Mouse (Mus musculus) hindbrain, postnatal 0 days (tissue): Measurements from ENCODE around the gene Ubash3b. TPM values are rescaled to one million over a fixed set of nuclear protein-coding genes. Genes with fewer than 3 reads are reported as not detected.
A peak's percentile ranks its signal among the peaks of the same experiment; 100 is the strongest.

Experiments
- ATAC-seq: fragments of 200-750 bp; cut with Nextera tagmentation; 2 replicates; pipeline ENCODE4 v1.8.0; 2017; ENCODE audit warnings: mild to moderate bottlenecking, moderate TSS enrichment, moderate library complexity
- DNase-seq: peaks from one replicate; pipeline ENCODE4 v3.0.0-alpha.2; 2015; ENCODE audit warnings: low spot score
- H3K27ac ChIP-seq: fragments of 300-500 bp; sonication (generic); 2 replicates; pipeline ENCODE4 v1.5.1; 2014; ENCODE audit warnings: mild to moderate bottlenecking
- H3K27me3 ChIP-seq: fragments of 300-500 bp; sonication (generic); 2 replicates; pipeline ENCODE4 v1.6.1; 2014; ENCODE audit warnings: low read length, mixed read lengths; ENCODE audit not compliant: insufficient read depth
- H3K36me3 ChIP-seq: fragments of 300-500 bp; sonication (generic); 2 replicates; pipeline ENCODE4 v1.6.1; 2014; ENCODE audit warnings: low read length, mixed read lengths; ENCODE audit not compliant: insufficient read depth
- H3K4me1 ChIP-seq: fragments of 300-500 bp; sonication (generic); 2 replicates; pipeline ENCODE4 v1.6.1; 2014; ENCODE audit warnings: antibody characterized with exemption, low read length, mixed read lengths; ENCODE audit not compliant: insufficient read depth
- H3K4me2 ChIP-seq: fragments of 300-500 bp; sonication (generic); 2 replicates; pipeline ENCODE4 v1.6.1; 2014; ENCODE audit warnings: low read depth, mild to moderate bottlenecking, low read length, moderate library complexity, mixed read lengths
- H3K4me3 ChIP-seq: fragments of 300-500 bp; sonication (generic); 2 replicates; pipeline ENCODE4 v1.5.1; 2014; ENCODE audit warnings: low read length
- H3K9ac ChIP-seq: fragments of 300-500 bp; sonication (generic); replicated peaks from 2 replicates; pipeline ENCODE4 v1.6.1; 2014; ENCODE audit warnings: mild to moderate bottlenecking, low read length, moderate library complexity, mixed read lengths
- H3K9me3 ChIP-seq: fragments of 300-500 bp; sonication (generic); 2 replicates; pipeline ENCODE4 v1.6.1; 2016; ENCODE audit warnings: low read length, mixed read lengths
- CTCF ChIP-seq: IDR thresholded peaks from 2 replicates; pipeline ENCODE4 v1.5.1; 2016; ENCODE audit warnings: antibody characterized with exemption, control low read depth, low read depth
- WGBS: fragments of 180-500 bp; shearing (Covaris S2); extraction: QIAGEN DNeasy Blood & Tissue Kit; methylation state at CpG from one replicate; pipeline ENCODE4 v1.1.7; 2014; 5-methylcytosine and 5-hydroxymethylcytosine counted together
- polyA plus RNA-seq: library from polyadenylated mRNA; unstranded; fragments of >200 nt; fragmentation: Nextera tagmentation; extraction: Ambion mirVana; gene quantifications from 2 replicates; pipeline ENCODE4 v1.2.1, GENCODE M21; 2015
- total RNA-seq: library from RNA; depleted of rRNA; stranded (reverse); fragments of >200 nt; gene quantifications from 2 replicates; pipeline ENCODE4 v1.2.3, GENCODE M21; 2014

Ubash3b gene
- total and polyA plus RNA-seq, 2 experiments from 2014 or later = 28.6 to 41.3 TPM

- no peaks in the 10 kb centered on the region for H3K36me3 ChIP-seq
- DNase-seq (peak; percentile 89), ATAC-seq (peak; percentile 89)
- H3K4me2 ChIP-seq = no peak overlapping the region
- H3K4me3 ChIP-seq = no peak overlapping the region
- no peak overlapping the region for H3K27ac ChIP-seq
- no peaks in the 10 kb centered on the region for H3K9me3 ChIP-seq
- peak; percentile 95 for TF ChIP-seq CTCF
- 0 out of 2 replicates have a peak overlapping the region, but pooled peaks have one; percentile 13 for H3K9ac ChIP-seq
- no peaks in the 10 kb centered on the region for H3K27me3 ChIP-seq
- H3K4me1 ChIP-seq = no peaks in the 10 kb centered on the region
Measured at GRCm38 (mm10) chr9:41182550-41182949, 21.1 kb upstream of the Ubash3b start.

GRCm38 (mm10) chr9:41181803-41182202, 20.3 kb upstream of the Ubash3b start:
- Histone ChIP-seq H3K4me1 (no peaks in the 10 kb centered on the region), H3K4me2 (no peak overlapping the region), H3K27me3 (no peaks in the 10 kb centered on the region), H3K4me3 (no peak overlapping the region), H3K9ac (no peak overlapping the region), H3K9me3 (no peaks in the 10 kb centered on the region), H3K36me3 (no peaks in the 10 kb centered on the region), H3K27ac (no peak overlapping the region)
- no peak for DNase-seq
- 68% methylated on average over 8 of the region's 8 CpGs for WGBS
- no peak for ATAC-seq
- no peak for TF ChIP-seq CTCF

GRCm38 (mm10) chr9:41181372-41181771, 19.9 kb upstream of the Ubash3b start:
- DNase-seq (no peak), ATAC-seq (no peak)
- no peaks in the 10 kb centered on the region for H3K9me3 ChIP-seq
- 81% methylated on average over 9 of the region's 9 CpGs for WGBS
- H3K27ac ChIP-seq = no peak overlapping the region
- H3K4me3 ChIP-seq = no peak overlapping the region
- H3K4me2 ChIP-seq = no peak overlapping the region
- H3K9ac ChIP-seq = no peak overlapping the region
- no peaks in the 10 kb centered on the region for H3K36me3 ChIP-seq
- no peak for TF ChIP-seq CTCF
- H3K27me3 ChIP-seq = no peaks in the 10 kb centered on the region
- no peaks in the 10 kb centered on the region for H3K4me1 ChIP-seq

- ATAC-seq (no peak), DNase-seq (no peak)
- no peak for TF ChIP-seq CTCF
Measured at GRCm38 (mm10) chr9:41179056-41179455, 17.6 kb upstream of the Ubash3b start.

GRCm38 (mm10) chr9:41173158-41173557, 11.7 kb upstream of the Ubash3b start:
- no peak overlapping the region for H3K4me3 ChIP-seq
- no peak overlapping the region for H3K27ac ChIP-seq
- WGBS = 67% methylated on average over 3 of the region's 3 CpGs
- H3K27me3 ChIP-seq = no peaks in the 10 kb centered on the region
- no peaks in the 10 kb centered on the region for H3K9me3 ChIP-seq
- no peak overlapping the region for H3K4me2 ChIP-seq
- H3K4me1 ChIP-seq = no peaks in the 10 kb centered on the region
- no peaks in the 10 kb centered on the region for H3K36me3 ChIP-seq
- DNase-seq (no peak), ATAC-seq (no peak)
- no peak overlapping the region for H3K9ac ChIP-seq
- no peak for TF ChIP-seq CTCF

More at GRCm38 (mm10) chr9:41179056-41179455, 17.6 kb upstream of the Ubash3b start:
- no peaks in the 10 kb centered on the region for H3K4me1 ChIP-seq
- no peaks in the 10 kb centered on the region for H3K27me3 ChIP-seq
- H3K4me2 ChIP-seq = no peak overlapping the region
- 80% methylated on average over 5 of the region's 5 CpGs for WGBS
- no peak overlapping the region for H3K9ac ChIP-seq
- H3K4me3 ChIP-seq = no peak overlapping the region
- H3K9me3 ChIP-seq = no peaks in the 10 kb centered on the region
- H3K27ac ChIP-seq = no peak overlapping the region
- H3K36me3 ChIP-seq = no peaks in the 10 kb centered on the region

- Histone ChIP-seq H3K27ac (no peak overlapping the region), H3K9me3 (no peaks in the 10 kb centered on the region), H3K4me1 (no peaks in the 10 kb centered on the region), H3K9ac (no peak overlapping the region), H3K4me2 (no peak overlapping the region), H3K4me3 (no peak overlapping the region), H3K36me3 (no peaks in the 10 kb centered on the region), H3K27me3 (no peaks in the 10 kb centered on the region)
- 89% methylated on average over 8 of the region's 8 CpGs for WGBS
- no peak for DNase-seq
- no peak for ATAC-seq
- TF ChIP-seq CTCF = no peak
Measured at GRCm38 (mm10) chr9:41172426-41172825, 10.9 kb upstream of the Ubash3b start.

- no peak for TF ChIP-seq CTCF
- H3K27ac ChIP-seq = no peak overlapping the region
- 60% methylated on average over 8 of the region's 8 CpGs for WGBS
- H3K9me3 ChIP-seq = no peaks in the 10 kb centered on the region
- DNase-seq = no peak
- no peak overlapping the region for H3K4me2 ChIP-seq
- no peaks in the 10 kb centered on the region for H3K4me1 ChIP-seq
- no peaks in the 10 kb centered on the region for H3K36me3 ChIP-seq
- ATAC-seq = no peak
- H3K4me3 ChIP-seq = no peak overlapping the region
- H3K9ac ChIP-seq = no peak overlapping the region
- no peaks in the 10 kb centered on the region for H3K27me3 ChIP-seq
Measured at GRCm38 (mm10) chr9:41170026-41170425, 8.5 kb upstream of the Ubash3b start.
